Mouse (Mus musculus) heart, adult 2 months (tissue): ENCODE measurements around the gene Micu1. TPM values are rescaled to one million over a fixed set of nuclear protein-coding genes. Genes with fewer than 3 reads are reported as not detected.
A peak's percentile ranks its signal among the peaks of the same experiment; 100 is the strongest.

ENCODE experiments used
- DNase-seq, 2 experiments: peaks; one replicate each; pipeline ENCODE4 v3.0.0; 2021
- H3K27ac ChIP-seq: fragments of 200-600 bp; 2 replicates; pipeline ENCODE4 v1.8.1; 2022
- H3K27me3 ChIP-seq: fragments of 200-500 bp; 2 replicates; pipeline ENCODE4 v1.6.1; 2012; ENCODE audit warnings: mild to moderate bottlenecking, low read length, inconsistent platforms, mixed read lengths; ENCODE audit not compliant: control insufficient read depth, insufficient read depth
- H3K36me3 ChIP-seq: fragments of 200-500 bp; 2 replicates; pipeline ENCODE4 v1.6.1; 2012; ENCODE audit warnings: low read length, inconsistent platforms; ENCODE audit not compliant: control insufficient read depth, insufficient read depth
- H3K4me1 ChIP-seq: fragments of 200-500 bp; 2 replicates; pipeline ENCODE4 v1.6.1; 2011; ENCODE audit warnings: low read length; ENCODE audit not compliant: control insufficient read depth, insufficient read depth
- H3K4me3 ChIP-seq: fragments of 200-600 bp; 2 replicates; pipeline ENCODE4 v1.8.1; 2022
- H3K79me2 ChIP-seq: fragments of 200-500 bp; replicated peaks from 2 replicates; pipeline ENCODE4 v1.6.1; 2012; ENCODE audit warnings: mild to moderate bottlenecking, inconsistent platforms, low read length, moderate library complexity, mixed read lengths; ENCODE audit not compliant: control insufficient read depth, insufficient read depth
- H3K9ac ChIP-seq: fragments of 200-500 bp; 2 replicates; pipeline ENCODE4 v1.6.1; 2012; ENCODE audit warnings: low read depth, mild to moderate bottlenecking, control low read depth, inconsistent platforms, low read length, mixed read lengths
- CTCF ChIP-seq: fragments of 200-600 bp; IDR thresholded peaks from 2 replicates; pipeline ENCODE4 v1.8.1; 2022; ENCODE audit warnings: antibody characterized with exemption, mild to moderate bottlenecking, moderate library complexity
- EP300 ChIP-seq: fragments of 200-500 bp; IDR thresholded peaks from 2 replicates; pipeline ENCODE4 v1.6.1; 2011; ENCODE audit warnings: low read depth, low read length, control low read depth; ENCODE audit not compliant: insufficient read depth
- POLR2A ChIP-seq: fragments of 200-500 bp; IDR thresholded peaks from 2 replicates; pipeline ENCODE4 v1.6.1; 2011; ENCODE audit warnings: mild to moderate bottlenecking, low read depth, low read length, control low read depth; ENCODE audit not compliant: insufficient read depth
- WGBS: fragments of 180-500 bp; shearing (Covaris S2); methylation state at CpG from one replicate; pipeline ENCODE4 v1.1.7; 2018; 5-methylcytosine and 5-hydroxymethylcytosine counted together
- intact Hi-C: fragments of 180-260 bp; cut with DNase I; formaldehyde crosslinking; loops from one replicate; pipeline ENCODE4 v1.15.1; 2025
- polyA plus RNA-seq: library from polyadenylated mRNA; depleted of rRNA; stranded (reverse); fragments of >200 nt; gene quantifications from 2 replicates; pipeline ENCODE4 v1.2.3, GENCODE M21; 2012
- total RNA-seq, 2 experiments: library from RNA; stranded (reverse); gene quantifications; 2 replicates each; pipeline ENCODE4 v1.2.3; 2021

Gene Micu1
- total and polyA plus RNA-seq, 3 experiments = 14.1 to 19.7 (median 17.6) TPM

- no peak for TF ChIP-seq POLR2A
- no peak for TF ChIP-seq CTCF
- TF ChIP-seq EP300 = no peak
- H3K79me2 ChIP-seq = no peaks in the 10 kb centered on the region
- H3K4me1 ChIP-seq = peaks cover 14% of the 10 kb centered on the region
- H3K9ac ChIP-seq = no peak overlapping the region
- H3K36me3 ChIP-seq = no peaks in the 10 kb centered on the region
- H3K27ac ChIP-seq = peak overlapping the region; percentile 76
- 64% methylated on average over 4 of the region's 4 CpGs for WGBS
- intact Hi-C loops = no loop called here
- DNase-seq = no peak
- H3K27me3 ChIP-seq = no peaks in the 10 kb centered on the region
- H3K4me3 ChIP-seq = no peak overlapping the region
These were observed 197.8 kb downstream of the Micu1 start for GRCm38 (mm10) chr10:59900174-59900435.

- no peak overlapping the region for H3K4me3 ChIP-seq
- no peaks in the 10 kb centered on the region for H3K36me3 ChIP-seq
- H3K27ac ChIP-seq = peak overlapping the region; percentile 76
- no peak overlapping the region for H3K9ac ChIP-seq
- H3K79me2 ChIP-seq = no peaks in the 10 kb centered on the region
- 41% methylated on average over 4 of the region's 4 CpGs for WGBS
- H3K4me1 ChIP-seq = peaks cover 14% of the 10 kb centered on the region
- peak; percentile 41 to 74 for DNase-seq
- intact Hi-C loops = no loop called here
- no peaks in the 10 kb centered on the region for H3K27me3 ChIP-seq
- TF ChIP-seq CTCF (0 out of 2 replicates have a peak, but pooled peaks have one; percentile 13), POLR2A (no peak), EP300 (peak; percentile 52; the same call in 1 of the 2 replicates)
These were observed 198.7 kb downstream of the Micu1 start for GRCm38 (mm10) chr10:59900939-59901338.

- intact Hi-C loops = no loop called here
- TF ChIP-seq EP300 (no peak), CTCF (no peak), POLR2A (no peak)
- no peak for DNase-seq
- Histone ChIP-seq H3K79me2 (no peaks in the 10 kb centered on the region), H3K4me1 (peaks cover 14% of the 10 kb centered on the region), H3K4me3 (no peak overlapping the region), H3K27ac (peak overlapping the region; percentile 56), H3K9ac (peak overlapping the region; percentile 15; the same call in 1 of the 2 replicates), H3K27me3 (no peaks in the 10 kb centered on the region), H3K36me3 (no peaks in the 10 kb centered on the region)
- WGBS = 79% methylated on average over 1 of the region's 1 CpGs
These were observed 199.2 kb downstream of the Micu1 start for GRCm38 (mm10) chr10:59901463-59901862.

- H3K9ac ChIP-seq = no peak overlapping the region
- intact Hi-C loops = no loop called here
- peaks cover 13% of the 10 kb centered on the region for H3K4me1 ChIP-seq
- no peaks in the 10 kb centered on the region for H3K27me3 ChIP-seq
- TF ChIP-seq EP300 = no peak
- no peak for TF ChIP-seq POLR2A
- TF ChIP-seq CTCF = no peak
- 79% methylated on average over 8 of the region's 8 CpGs for WGBS
- DNase-seq = no peak
- H3K36me3 ChIP-seq = no peaks in the 10 kb centered on the region
- H3K4me3 ChIP-seq = no peak overlapping the region
- peak overlapping the region; percentile 56 for H3K27ac ChIP-seq
- H3K79me2 ChIP-seq = no peaks in the 10 kb centered on the region
These were observed 199.8 kb downstream of the Micu1 start for GRCm38 (mm10) chr10:59901986-59902605.

- intact Hi-C loops = no loop called here
- TF ChIP-seq CTCF (no peak), POLR2A (no peak), EP300 (no peak)
- no peak overlapping the region for H3K4me3 ChIP-seq
- no peaks in the 10 kb centered on the region for H3K79me2 ChIP-seq
- H3K9ac ChIP-seq = no peak overlapping the region
- no peaks in the 10 kb centered on the region; the same call in 1 of the 2 replicates for H3K36me3 ChIP-seq
- peaks cover 14% of the 10 kb centered on the region for H3K4me1 ChIP-seq
- no peaks in the 10 kb centered on the region for H3K27me3 ChIP-seq
- WGBS = 68% methylated on average over 8 of the region's 8 CpGs
- DNase-seq = no peak
- peak overlapping the region; percentile 50 for H3K27ac ChIP-seq
These were observed 200.3 kb downstream of the Micu1 start for GRCm38 (mm10) chr10:59902606-59902990.

- Histone ChIP-seq H3K4me3 (no peak overlapping the region), H3K27me3 (no peaks in the 10 kb centered on the region), H3K79me2 (no peaks in the 10 kb centered on the region), H3K27ac (peak overlapping the region; percentile 50), H3K9ac (no peak overlapping the region; the same call in 1 of the 2 replicates), H3K36me3 (no peaks in the 10 kb centered on the region; the same call in 1 of the 2 replicates), H3K4me1 (peaks cover 15% of the 10 kb centered on the region)
- DNase-seq = peak in 1 of 2 experiments; percentile 40
- intact Hi-C loops = no loop called here
- WGBS = 50% methylated on average over 7 of the region's 7 CpGs
- TF ChIP-seq CTCF (no peak), POLR2A (no peak), EP300 (no peak)
These were observed 200.9 kb downstream of the Micu1 start for GRCm38 (mm10) chr10:59903170-59903569.
